Mouse (Mus musculus): Measurements from ENCODE around the gene Tbc1d2b. TPM values are rescaled to one million over a fixed set of nuclear protein-coding genes. Genes with fewer than 3 reads are reported as not detected.
A peak's percentile ranks its signal among the peaks of the same experiment; 100 is the strongest.

Tbc1d2b gene
- 29.5 and 30.9 TPM in 2 replicates for total RNA-seq (2017)

DNA sequence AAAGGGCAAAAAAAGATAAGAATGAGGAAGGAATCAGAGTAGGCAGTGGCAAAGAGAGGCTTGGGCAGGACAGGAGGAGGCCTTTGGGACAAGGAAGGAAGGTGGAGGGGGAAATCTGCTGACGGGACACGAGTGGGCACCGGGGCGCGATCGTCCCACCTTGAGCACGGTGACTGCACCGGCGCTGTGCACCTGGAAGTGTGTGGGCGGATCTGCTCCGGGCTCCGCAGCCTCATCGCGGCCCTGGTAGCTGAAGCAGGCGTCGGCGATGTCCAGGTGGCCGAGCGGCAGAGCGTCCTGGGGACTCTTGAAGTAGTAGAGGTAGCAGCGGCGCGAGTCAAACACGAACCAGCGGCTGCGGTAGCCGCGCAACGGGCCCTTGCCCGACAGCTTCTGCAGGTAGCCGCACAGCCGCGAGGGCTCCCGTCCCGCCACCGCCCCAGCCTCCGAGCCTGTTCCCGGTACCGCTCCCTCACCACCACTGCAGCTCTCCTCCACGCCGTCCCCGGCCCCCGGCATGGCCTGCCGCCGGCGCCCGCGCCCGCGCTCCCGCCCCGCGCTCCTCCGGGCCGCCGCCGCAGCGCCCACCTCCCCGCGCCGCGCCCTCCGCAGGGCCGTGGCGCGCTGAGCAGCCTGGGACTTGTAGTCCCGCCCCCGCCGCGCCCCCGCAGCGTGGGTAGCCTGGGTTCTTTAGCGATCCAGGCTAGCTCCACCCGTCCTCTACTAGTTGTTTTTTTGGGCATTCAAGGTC lies at the start of gene Tbc1d2b:
Tbc1d2b (minus strand) TSS at position 612 of the 751 bp plus-strand sequence.
- peak; percentile 66 to 78 for ATAC-seq (replicated peaks in 1 of 2; ENCODE audit: insufficient read depth in 1 of 2, low FRiP score in 2 of 2, low TSS enrichment in 1 of 2, low read depth in 1 of 2, poor library complexity in 2 of 2, severe bottlenecking in 2 of 2)

DNA sequence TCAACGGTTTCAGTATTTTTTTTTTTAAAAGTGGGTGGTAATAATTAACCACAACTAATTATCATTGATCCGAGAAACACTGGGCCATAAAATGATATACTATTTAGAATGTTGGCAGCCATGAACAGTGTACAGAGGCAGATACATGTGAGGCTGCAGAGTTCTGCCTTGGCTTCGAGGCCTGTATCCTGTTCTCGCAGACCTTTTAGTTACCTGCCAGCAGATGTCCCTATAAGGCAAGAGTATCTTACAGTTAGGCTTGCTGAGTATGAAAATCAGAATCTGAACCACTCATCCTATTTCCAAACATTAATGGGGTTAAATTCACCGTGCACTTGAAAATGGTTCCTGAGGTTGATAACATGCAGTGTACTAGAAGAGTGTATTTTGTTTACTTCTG lies 45.7 kb upstream of the Tbc1d2b start:
- peak; percentile 22 to 25; a peak in 1 of 4 replicates for ATAC-seq (replicated peaks in 1 of 2; ENCODE audit: insufficient read depth in 1 of 2, low FRiP score in 2 of 2, low TSS enrichment in 1 of 2, low read depth in 1 of 2, poor library complexity in 2 of 2, severe bottlenecking in 2 of 2)

DNA sequence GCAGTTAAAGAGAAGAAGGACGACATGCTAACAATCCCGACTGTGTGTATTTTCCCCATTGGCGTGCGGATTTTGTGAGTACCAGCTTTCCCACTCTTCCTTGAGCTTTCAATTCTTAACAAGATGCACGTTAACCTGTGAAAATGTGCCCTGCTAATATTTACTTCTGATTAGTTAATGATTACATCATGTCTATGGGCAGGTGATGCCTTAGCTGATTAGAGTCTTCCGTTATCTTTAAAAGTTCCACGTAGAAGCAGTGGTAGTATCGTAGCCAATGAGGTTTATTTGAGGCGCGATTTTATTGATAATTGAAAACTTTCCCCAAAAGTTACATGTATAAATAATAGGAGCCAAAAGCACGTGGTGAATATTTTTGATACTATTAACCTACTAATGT lies 45.1 kb upstream of the Tbc1d2b start:
- no peak for ATAC-seq (replicated peaks in 1 of 2; ENCODE audit: insufficient read depth in 1 of 2, low FRiP score in 2 of 2, low TSS enrichment in 1 of 2, low read depth in 1 of 2, poor library complexity in 2 of 2, severe bottlenecking in 2 of 2)

DNA sequence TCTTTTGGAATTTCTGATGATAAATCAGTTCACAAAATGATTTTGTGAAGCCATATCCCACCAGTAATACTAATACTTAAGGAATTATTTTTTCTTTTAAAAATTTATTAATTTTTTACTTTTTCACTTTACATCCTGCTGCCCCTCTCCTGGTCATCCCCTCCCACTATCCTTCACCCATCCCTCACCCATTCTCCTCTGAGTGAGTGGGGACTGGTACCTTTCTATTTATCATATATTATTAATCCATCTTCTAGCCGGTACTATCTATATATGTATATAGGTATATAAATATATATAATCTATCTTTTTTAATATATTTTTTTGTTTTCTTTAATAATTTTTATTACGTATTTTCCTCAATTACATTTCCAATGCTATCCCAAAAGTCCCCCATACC lies 33.6 kb upstream of the Tbc1d2b start:
- ATAC-seq (replicated peaks in 1 of 2; ENCODE audit: insufficient read depth in 1 of 2, low FRiP score in 2 of 2, low TSS enrichment in 1 of 2, low read depth in 1 of 2, poor library complexity in 2 of 2, severe bottlenecking in 2 of 2) = no peak

DNA sequence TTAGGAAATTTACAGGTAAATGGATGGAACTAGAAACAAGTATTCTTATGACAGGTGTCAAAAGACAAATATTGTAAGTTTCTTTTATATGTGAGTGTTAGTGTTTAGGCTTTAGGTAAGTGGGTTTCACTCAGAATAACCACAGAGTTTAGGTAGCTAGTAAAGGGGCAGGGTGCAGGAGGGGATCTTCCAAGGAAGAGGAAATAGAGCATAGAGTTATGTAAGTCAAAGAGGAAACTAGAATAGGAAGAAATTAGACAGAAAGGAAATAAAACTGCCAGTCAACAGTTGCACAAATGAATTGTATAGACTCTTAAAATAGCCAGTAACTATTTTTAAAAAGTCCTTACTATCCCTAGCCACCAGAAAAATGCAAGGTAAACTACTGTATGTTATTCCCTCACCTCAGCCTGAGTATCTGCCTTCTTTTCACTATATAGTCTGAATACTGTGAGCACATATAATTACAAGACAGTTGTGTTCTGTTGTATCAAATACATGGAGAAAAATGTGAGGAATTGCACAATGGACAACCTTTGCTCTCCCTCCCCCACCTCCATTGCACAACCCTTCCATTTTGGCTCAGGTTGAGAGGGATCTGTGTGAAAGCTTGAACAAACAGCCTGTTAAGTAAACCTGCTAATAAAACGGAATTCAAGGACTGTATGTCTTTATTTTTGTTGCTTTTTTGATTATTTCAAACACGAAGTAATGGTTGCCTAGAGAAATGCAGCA lies 32.7 kb upstream of the Tbc1d2b start:
- ATAC-seq (replicated peaks in 1 of 2; ENCODE audit: insufficient read depth in 1 of 2, low FRiP score in 2 of 2, low TSS enrichment in 1 of 2, low read depth in 1 of 2, poor library complexity in 2 of 2, severe bottlenecking in 2 of 2) = no peak; a peak in 1 of 4 replicates

DNA sequence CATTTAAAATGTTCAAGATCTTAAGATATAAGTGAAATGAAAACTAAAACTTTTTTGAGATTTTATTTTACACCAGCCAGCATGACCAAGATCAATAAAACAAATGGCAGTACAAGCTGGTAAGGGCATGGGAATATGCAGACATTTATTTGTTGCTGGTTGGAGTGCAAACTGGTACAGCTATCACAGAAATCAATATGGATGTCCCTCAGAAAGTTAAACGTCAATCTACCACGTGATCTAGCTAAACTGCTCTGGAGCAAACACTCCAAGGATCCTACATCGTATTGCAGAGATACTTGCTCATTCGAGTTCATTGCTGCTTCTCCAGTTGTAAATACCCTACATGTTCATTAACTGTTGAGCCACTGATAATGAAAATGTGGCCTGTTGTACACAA lies 32.1 kb upstream of the Tbc1d2b start:
- ATAC-seq (replicated peaks in 1 of 2; ENCODE audit: insufficient read depth in 1 of 2, low FRiP score in 2 of 2, low TSS enrichment in 1 of 2, low read depth in 1 of 2, poor library complexity in 2 of 2, severe bottlenecking in 2 of 2) = no peak

DNA sequence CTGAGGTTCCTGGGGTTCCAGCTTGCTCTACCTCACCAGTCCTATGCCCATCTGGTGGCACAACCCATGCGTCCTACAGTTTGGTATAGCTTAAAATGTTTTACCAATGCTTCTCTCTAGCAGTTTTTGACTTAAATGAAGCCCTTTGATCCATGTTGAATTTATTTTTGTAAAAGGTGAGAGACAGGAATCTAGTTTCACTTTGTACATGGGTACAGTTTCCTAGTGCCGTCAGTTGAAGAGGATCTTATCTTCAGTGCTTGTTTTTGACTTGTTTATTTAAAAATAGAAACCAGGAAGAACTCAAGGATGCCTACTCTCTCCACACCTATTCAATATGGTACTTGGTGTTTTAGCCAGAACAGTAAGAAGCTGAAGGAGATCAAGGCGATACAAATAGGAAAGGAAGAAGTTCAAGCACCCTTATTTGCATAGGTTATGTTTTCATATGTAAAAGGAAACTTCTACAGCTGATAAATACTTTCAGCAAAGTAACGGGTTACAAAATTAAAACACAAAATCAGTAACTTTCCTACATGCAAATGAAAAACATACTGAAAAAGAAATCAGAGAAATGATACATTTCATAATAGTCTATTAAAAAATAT lies 30.6 kb upstream of the Tbc1d2b start:
- no peak for ATAC-seq (replicated peaks in 1 of 2; ENCODE audit: insufficient read depth in 1 of 2, low FRiP score in 2 of 2, low TSS enrichment in 1 of 2, low read depth in 1 of 2, poor library complexity in 2 of 2, severe bottlenecking in 2 of 2)

DNA sequence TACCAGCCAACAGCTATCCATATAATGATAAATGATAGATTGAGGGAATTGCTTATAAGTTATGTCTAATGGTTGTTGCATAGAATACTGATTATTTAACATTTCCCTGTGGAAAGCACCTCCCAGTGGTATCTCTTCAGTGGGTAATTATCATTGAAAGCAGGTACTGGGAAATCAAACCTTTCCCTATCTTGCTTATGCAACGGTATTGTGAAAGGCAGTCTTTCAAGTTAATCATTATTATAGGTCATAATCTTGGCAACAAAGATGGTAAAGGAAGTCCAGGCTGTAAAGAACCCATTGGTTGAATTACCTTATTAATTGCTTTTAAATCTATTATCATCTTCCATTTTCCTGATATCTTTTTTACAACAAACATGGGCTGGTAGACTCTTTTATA lies 27.0 kb upstream of the Tbc1d2b start:
- ATAC-seq (replicated peaks in 1 of 2; ENCODE audit: insufficient read depth in 1 of 2, low FRiP score in 2 of 2, low TSS enrichment in 1 of 2, low read depth in 1 of 2, poor library complexity in 2 of 2, severe bottlenecking in 2 of 2) = no peak

DNA sequence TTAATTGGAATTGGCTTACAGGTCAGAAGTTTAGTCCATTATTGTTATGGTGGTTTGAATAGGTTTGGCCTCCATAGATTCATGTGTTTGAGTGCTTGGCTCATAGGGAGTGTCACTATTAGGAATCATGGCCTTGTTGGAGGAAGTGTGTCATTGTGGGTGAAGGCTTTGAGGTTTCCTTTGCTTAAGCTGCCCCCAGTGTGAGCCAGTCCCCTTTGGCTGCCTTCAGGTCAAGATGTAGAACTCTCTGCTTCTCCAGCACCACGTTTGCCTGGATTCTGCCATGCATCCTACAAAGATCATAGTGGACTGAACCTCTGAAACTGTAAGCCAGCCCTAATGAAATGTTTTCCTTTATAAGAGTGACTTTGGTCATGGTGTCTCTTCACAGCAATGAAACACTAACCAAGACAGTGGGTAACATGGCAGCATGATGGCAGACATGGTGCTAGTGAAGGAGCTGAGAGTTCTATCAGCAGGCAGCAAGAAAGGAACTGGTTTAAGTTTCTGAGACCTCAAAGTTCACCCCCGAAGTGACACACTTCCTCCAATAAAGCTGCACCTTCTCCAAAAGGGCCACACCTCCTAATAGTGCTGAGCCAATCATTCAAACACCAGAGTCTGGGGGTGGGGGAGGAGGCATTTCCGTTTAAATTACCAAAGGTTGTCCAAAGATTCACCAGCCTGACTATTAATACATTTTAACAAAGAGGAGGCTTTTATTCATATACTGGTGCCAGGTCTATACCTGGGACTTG lies 23.2 kb upstream of the Tbc1d2b start:
- peak; percentile 66 to 80; a peak in 2 of 4 replicates for ATAC-seq (replicated peaks in 1 of 2; ENCODE audit: insufficient read depth in 1 of 2, low FRiP score in 2 of 2, low TSS enrichment in 1 of 2, low read depth in 1 of 2, poor library complexity in 2 of 2, severe bottlenecking in 2 of 2)

DNA sequence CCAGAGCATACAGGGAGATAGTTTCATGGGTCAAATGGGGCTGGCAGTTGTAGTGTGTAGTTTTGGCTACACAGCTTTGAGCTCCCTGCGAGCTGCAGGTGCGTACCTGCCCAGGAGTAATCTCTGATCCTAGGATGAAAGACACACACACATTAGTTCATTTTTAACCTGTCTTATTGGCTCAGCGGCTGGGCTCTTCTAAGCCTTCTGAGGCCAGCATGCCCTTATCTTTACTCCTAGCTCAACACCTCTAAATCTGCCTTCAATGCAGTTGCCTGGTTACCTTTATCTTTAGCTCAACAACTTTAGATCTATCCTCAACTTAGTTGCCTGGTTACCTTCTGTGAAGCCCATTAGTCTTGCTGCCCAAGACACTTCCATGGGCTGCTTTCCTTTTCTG lies 7.8 kb upstream of the Tbc1d2b start:
- no peak for ATAC-seq (replicated peaks in 1 of 2; ENCODE audit: insufficient read depth in 1 of 2, low FRiP score in 2 of 2, low TSS enrichment in 1 of 2, low read depth in 1 of 2, poor library complexity in 2 of 2, severe bottlenecking in 2 of 2)

DNA sequence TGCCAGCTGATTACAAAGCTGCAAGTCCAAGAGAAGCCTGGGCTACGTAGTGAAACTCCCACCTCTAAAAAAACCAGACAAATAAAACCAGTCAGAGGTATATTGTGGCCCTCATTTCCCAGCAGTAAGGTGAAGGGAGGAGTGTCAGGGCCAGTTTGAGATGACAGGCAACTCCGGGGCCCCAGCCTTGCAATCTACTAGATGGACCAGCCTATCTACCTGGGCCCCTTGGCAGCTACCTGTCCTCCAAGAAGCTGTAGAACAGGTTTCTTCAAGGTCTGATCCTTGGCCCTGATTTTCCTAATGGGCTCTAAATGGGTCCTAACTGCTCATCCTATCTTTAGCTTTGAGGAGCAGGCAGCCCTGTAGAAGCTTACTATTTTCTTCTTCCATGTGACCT lies 7.3 kb upstream of the Tbc1d2b start:
- ATAC-seq (replicated peaks in 1 of 2; ENCODE audit: insufficient read depth in 1 of 2, low FRiP score in 2 of 2, low TSS enrichment in 1 of 2, low read depth in 1 of 2, poor library complexity in 2 of 2, severe bottlenecking in 2 of 2) = no peak

DNA sequence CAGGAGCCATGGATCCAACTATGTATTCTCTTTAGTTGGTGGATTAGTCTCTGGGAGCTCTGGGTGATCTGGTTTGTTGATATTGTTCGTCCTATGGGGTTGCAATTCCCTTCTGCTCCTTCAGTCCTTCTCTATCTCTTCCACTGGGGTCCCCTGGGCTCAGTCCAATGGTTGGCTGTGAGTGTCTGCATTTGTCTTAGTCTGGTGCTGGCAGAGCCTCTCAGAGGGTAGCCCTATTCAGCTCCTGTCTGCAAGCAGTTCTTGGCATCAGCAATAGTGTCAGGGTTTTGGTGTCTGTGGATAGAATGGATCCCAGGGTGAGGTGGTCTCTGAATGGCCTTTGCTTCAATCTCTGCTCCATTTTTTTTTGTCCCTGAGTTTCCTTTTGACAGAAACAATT lies 6.2 kb upstream of the Tbc1d2b start:
- ATAC-seq (replicated peaks in 1 of 2; ENCODE audit: insufficient read depth in 1 of 2, low FRiP score in 2 of 2, low TSS enrichment in 1 of 2, low read depth in 1 of 2, poor library complexity in 2 of 2, severe bottlenecking in 2 of 2) = no peak

DNA sequence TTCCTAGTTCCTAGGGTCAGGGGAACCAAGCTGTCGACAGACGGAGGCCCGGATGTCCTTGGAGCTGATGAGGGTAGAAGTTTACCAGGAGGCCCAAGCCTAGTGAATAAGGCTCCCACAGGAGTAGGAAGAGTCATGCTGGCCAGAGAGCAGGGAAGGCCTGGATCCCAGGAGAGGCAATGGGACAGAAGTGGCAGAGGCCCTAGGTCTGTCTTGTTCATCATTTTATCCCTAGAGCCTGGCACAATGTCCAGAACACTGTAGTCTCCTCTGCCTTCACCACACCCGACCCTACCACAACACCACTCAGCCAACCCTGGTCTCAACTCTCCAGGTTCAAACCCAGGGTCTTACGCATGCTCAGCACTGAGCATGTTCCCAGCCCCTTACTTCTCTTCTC lies 5.3 kb upstream of the Tbc1d2b start:
- ATAC-seq (replicated peaks in 1 of 2; ENCODE audit: insufficient read depth in 1 of 2, low FRiP score in 2 of 2, low TSS enrichment in 1 of 2, low read depth in 1 of 2, poor library complexity in 2 of 2, severe bottlenecking in 2 of 2) = no peak

DNA sequence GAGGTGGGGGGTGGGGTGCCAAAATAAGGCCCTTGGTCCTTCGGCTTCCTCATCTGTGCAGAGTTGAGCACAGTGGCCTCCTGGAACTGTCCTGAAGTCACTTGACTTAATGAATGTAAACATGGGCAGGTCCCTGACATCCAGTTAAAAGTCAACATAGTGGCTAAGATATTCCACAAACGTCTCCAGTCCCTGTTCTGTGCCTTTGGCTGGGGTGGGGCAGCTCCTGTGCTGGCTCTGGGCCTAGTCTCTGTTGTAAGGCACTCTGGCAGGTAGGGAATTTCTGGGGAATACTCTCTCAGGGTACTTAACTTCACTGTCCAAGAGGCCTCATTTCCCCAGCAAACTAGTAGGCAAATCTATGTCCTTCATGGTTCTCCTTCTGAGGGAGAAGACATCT lies 4.9 kb upstream of the Tbc1d2b start:
- ATAC-seq (replicated peaks in 1 of 2; ENCODE audit: insufficient read depth in 1 of 2, low FRiP score in 2 of 2, low TSS enrichment in 1 of 2, low read depth in 1 of 2, poor library complexity in 2 of 2, severe bottlenecking in 2 of 2) = no peak

DNA sequence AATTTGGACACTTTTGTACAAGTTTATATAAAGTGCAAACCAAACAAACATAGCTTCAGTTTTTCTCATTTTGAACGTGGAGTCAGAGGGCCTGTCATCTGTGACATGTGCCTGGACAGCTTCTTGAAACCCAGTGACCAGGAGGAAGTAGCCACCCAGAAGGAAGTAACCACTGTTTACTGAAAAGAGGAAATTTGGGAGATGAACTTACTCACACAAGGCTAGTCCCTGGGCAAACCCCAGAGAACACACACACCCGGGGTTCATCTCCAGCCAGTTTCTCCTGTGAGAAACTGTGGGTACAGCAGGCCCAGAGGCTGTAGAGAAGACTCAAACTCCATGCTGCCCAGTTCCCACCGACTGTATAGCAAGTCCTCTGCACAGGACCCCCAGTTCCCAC lies 3.9 kb upstream of the Tbc1d2b start:
- peak; percentile 38 to 49; a peak in 2 of 4 replicates for ATAC-seq (replicated peaks in 1 of 2; ENCODE audit: insufficient read depth in 1 of 2, low FRiP score in 2 of 2, low TSS enrichment in 1 of 2, low read depth in 1 of 2, poor library complexity in 2 of 2, severe bottlenecking in 2 of 2)

DNA sequence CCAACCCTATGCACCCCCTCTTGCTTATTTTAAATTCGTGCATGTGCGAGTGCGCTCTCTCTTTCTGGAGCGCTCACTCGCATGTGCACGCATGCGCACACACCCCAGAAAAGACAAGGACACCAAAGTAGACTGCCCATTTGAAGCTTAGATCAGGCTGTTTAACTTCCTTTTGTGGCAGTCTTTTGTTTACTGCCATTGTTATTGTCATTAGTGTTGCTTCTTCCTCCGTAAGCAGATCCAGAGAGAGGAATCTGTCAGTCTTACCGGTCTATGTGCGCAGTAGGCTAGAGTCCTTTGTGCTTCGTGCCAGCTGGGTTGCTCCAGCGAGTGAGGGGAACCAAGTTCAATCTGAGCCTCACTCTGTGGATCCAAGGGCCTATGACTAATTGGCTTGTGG lies 1.7 kb upstream of the Tbc1d2b start:
- no peak for ATAC-seq (replicated peaks in 1 of 2; ENCODE audit: insufficient read depth in 1 of 2, low FRiP score in 2 of 2, low TSS enrichment in 1 of 2, low read depth in 1 of 2, poor library complexity in 2 of 2, severe bottlenecking in 2 of 2)

DNA sequence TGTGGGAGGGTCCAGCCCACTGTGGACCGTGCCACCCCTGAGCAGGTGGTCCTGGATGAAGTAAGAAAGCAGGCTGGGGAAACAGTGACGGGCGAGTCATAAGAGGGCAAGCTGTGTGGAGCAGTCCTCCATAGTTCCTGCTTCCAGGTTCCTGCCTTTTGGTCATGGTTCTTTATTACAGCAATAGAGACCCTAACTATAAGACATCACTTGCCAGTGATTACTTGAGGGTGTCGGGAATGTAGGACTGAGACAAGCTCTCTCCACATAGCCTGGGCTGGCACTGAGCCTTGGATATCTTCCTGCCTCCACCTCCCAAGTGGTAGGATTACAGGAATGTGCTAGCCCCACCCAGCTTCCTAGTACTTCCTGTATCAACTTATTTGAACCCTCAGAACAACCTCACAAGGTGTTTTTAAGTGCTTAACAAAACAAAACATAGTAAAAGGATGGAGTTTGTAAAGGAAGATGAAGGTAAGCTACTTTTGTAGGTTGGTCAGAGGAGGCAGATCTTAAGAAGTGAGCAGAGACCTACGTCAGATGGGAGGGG lies 1.0 kb upstream of the Tbc1d2b start:
- no peak for ATAC-seq (replicated peaks in 1 of 2; ENCODE audit: insufficient read depth in 1 of 2, low FRiP score in 2 of 2, low TSS enrichment in 1 of 2, low read depth in 1 of 2, poor library complexity in 2 of 2, severe bottlenecking in 2 of 2)

DNA sequence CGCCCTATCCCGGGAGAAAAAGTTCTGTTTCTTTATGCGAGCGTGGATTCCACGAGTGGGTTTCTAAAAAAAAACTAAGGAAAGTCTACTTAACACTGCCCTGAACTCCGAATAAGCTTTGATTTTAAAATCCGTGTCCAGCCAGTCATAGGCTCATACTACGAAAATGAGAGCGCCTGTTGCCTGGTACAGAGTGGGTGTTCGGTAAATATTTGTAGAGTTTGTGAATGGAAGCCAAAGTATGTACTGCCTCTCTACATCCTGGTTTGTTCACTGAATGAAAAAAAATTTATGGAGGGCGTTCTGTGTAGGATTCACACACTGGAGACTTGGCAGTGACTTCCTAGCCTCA lies 316 bp upstream of the Tbc1d2b start:
- ATAC-seq (replicated peaks in 1 of 2; ENCODE audit: insufficient read depth in 1 of 2, low FRiP score in 2 of 2, low TSS enrichment in 1 of 2, low read depth in 1 of 2, poor library complexity in 2 of 2, severe bottlenecking in 2 of 2) = no peak

Measured in hematopoietic stem cell, adult 5-6 weeks (primary cell).